Mouse (Mus musculus): ENCODE measurements around the gene Cst6. TPM values are rescaled to one million over a fixed set of nuclear protein-coding genes. Genes with fewer than 3 reads are reported as not detected.

Cst6 gene
- total and polyA plus RNA-seq, 3 experiments: 0.26 TPM; not detected in 2

DNA sequence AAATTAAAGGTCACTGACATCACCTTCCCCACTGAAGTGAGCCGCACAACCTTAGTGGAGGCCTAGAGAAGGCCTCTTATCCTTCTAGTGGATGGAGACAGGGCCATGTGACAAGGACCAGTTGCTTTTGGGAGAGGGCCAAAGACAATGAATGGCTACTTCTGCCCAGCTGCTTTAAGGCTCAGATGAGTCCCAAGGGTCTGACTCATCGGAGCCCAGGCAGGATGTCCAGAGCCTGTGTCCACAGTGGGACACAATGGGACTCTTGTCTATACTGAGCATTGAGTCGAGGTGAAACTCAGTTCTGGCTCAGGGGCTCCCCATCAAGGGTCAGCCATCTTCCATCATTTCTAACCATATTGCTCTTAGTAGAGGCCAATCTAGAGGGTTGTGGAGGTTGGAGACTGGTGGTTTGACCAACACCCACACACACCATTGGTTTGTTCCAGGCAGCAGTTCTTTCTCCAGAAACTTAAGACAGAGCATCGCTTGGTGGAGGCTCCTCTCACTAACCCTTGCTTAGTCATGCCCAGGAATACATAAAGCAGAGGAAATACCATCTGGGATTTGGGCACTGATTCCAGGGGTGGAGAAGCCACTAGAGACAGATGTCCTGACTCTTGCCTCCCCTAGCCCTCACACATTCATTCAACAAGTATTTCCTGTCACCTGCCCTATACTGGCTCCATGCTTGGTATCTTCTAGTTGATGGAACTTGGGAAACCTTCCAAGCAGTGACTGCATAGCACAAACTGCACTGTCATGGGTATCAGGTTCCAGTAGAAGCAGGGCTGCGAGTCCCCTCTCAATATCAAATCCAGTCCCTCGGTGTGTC lies 3.9 kb downstream of the Cst6 start:
- DNase-seq (ENCODE audit: low read depth, low spot score): no peak
- Histone ChIP-seq H3K4me1 (ENCODE audit: control insufficient read depth in 1 of 2, insufficient read depth in 2 of 2, low read length in 2 of 2) (no peaks in the 10 kb centered on the region), H3K27me3 (ENCODE audit: control insufficient read depth in 1 of 2, insufficient read depth in 2 of 2, low read length in 2 of 2) (peaks cover 5 to 8% of the 10 kb centered on the region in 2 experiments), H3K9ac (ENCODE audit: control insufficient read depth, low read depth, low read length, poor library complexity, severe bottlenecking) (no peak overlapping the region), H3K36me3 (ENCODE audit: control insufficient read depth in 1 of 2, insufficient read depth in 2 of 2, low read length in 2 of 2) (no peaks in the 10 kb centered on the region), H3K27ac (ENCODE audit: control insufficient read depth, low read depth, low read length) (no peak overlapping the region), H3K9me3 (replicated peaks; ENCODE audit: insufficient read depth, low read length) (no peaks in the 10 kb centered on the region), H3K79me2 (ENCODE audit: control insufficient read depth, insufficient read depth, low read length, poor library complexity) (no peaks in the 10 kb centered on the region), H3K4me3 (ENCODE audit: control insufficient read depth in 1 of 2, insufficient read depth in 1 of 2, low read depth in 2 of 2, low read length in 2 of 2) (no peak overlapping the region)
- TF ChIP-seq JUND (IDR thresholded peaks at IDR 0.05; ENCODE audit: low read depth, low read length): no peak
- no peak for TF ChIP-seq MYC (IDR thresholded peaks at IDR 0.05; ENCODE audit: low read depth, low read length)
- no peak for TF ChIP-seq SIN3A (IDR thresholded peaks at IDR 0.05; ENCODE audit: low read length)
- no peak for TF ChIP-seq RCOR1 (IDR thresholded peaks at IDR 0.05; ENCODE audit: low read depth, low read length)
- no peak for TF ChIP-seq RAD21 (IDR thresholded peaks at IDR 0.05; ENCODE audit: low read depth, low read length)
- TF ChIP-seq CTCF (IDR thresholded peaks at IDR 0.05 in 2 of 3, conservative IDR thresholded peaks at IDR 0.05 in 1 of 3; ENCODE audit: control insufficient read depth in 1 of 3, insufficient read depth in 1 of 3, low read depth in 2 of 3, low read length in 3 of 3, poor library complexity in 1 of 3, severe bottlenecking in 1 of 3): no peak
- TF ChIP-seq POLR2AphosphoS2 (IDR thresholded peaks at IDR 0.05; ENCODE audit: low read length): no peak
- TF ChIP-seq ZMIZ1 (IDR thresholded peaks at IDR 0.05; ENCODE audit: low read depth, low read length): no peak
- no peak for TF ChIP-seq HCFC1 (IDR thresholded peaks at IDR 0.05; ENCODE audit: low read depth, low read length)
- no peak for TF ChIP-seq GABPA (IDR thresholded peaks at IDR 0.05; ENCODE audit: low read depth, low read length)
- no peak for TF ChIP-seq NELFE (IDR thresholded peaks at IDR 0.05; ENCODE audit: low read depth, low read length)
- no peak for TF ChIP-seq USF1 (IDR thresholded peaks at IDR 0.05; ENCODE audit: low read depth, low read length)
- TF ChIP-seq ZKSCAN1 (IDR thresholded peaks at IDR 0.05; ENCODE audit: low read depth, low read length): no peak
- no peak for TF ChIP-seq MAX (IDR thresholded peaks at IDR 0.05; ENCODE audit: low read length)
- no peak for TF ChIP-seq KAT2A (conservative IDR thresholded peaks at IDR 0.05; ENCODE audit: low read depth, low read length)

DNA sequence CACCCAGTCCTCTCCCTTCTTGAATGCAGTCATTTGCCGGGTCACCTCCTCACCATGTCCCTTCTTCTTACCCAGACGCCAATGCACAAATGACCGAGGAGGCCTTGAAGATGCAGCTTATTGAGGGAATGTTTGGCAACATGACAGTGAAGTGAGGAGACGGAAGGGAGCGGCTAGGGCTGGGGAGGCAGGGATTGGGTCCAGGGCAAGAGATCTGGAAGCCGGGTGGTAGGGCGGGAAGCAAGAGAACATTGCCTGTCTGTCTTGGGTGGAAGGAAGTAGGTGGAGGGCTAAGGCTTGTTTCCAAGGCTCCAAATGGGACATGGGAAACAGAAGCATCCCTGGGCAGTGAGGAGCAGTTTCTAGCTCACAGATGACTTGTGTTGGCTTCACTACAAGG lies 8.0 kb downstream of the Cst6 start:
- H3K9me3 ChIP-seq (replicated peaks; ENCODE audit: insufficient read depth, low read length): no peaks in the 10 kb centered on the region
- no peaks in the 10 kb centered on the region for H3K4me1 ChIP-seq (ENCODE audit: control insufficient read depth in 1 of 2, insufficient read depth in 2 of 2, low read length in 2 of 2)
- H3K79me2 ChIP-seq (ENCODE audit: control insufficient read depth, insufficient read depth, low read length, poor library complexity): no peaks in the 10 kb centered on the region
- H3K36me3 ChIP-seq (ENCODE audit: control insufficient read depth in 1 of 2, insufficient read depth in 2 of 2, low read length in 2 of 2): no peaks in the 10 kb centered on the region
- H3K9ac ChIP-seq (ENCODE audit: control insufficient read depth, low read depth, low read length, poor library complexity, severe bottlenecking): no peak overlapping the region
- H3K4me3 ChIP-seq (ENCODE audit: control insufficient read depth in 1 of 2, insufficient read depth in 1 of 2, low read depth in 2 of 2, low read length in 2 of 2): no peak overlapping the region
- DNase-seq (ENCODE audit: low read depth, low spot score): no peak
- no peak for TF ChIP-seq HCFC1 (IDR thresholded peaks at IDR 0.05; ENCODE audit: low read depth, low read length)
- TF ChIP-seq MEF2A (IDR thresholded peaks at IDR 0.05; ENCODE audit: extremely low read depth, insufficient replicate concordance, low read depth, low read length, poor library complexity, severe bottlenecking): no peak
- TF ChIP-seq TBP (IDR thresholded peaks at IDR 0.05; ENCODE audit: low read depth, low read length): no peak
- no peak for TF ChIP-seq EP300 (IDR thresholded peaks at IDR 0.05; ENCODE audit: low read depth in 1 of 2, low read length in 2 of 2)
- no peak for TF ChIP-seq ETS1 (IDR thresholded peaks at IDR 0.05; ENCODE audit: low read depth, low read length)
- no peak for TF ChIP-seq BHLHE40 (IDR thresholded peaks at IDR 0.05; ENCODE audit: borderline replicate concordance, low read depth, low read length)
- TF ChIP-seq USF2 (IDR thresholded peaks at IDR 0.05; ENCODE audit: borderline replicate concordance in 1 of 2, insufficient read depth in 1 of 2, low read depth in 1 of 2, low read length in 2 of 2): no peak
- no peak for TF ChIP-seq NELFE (IDR thresholded peaks at IDR 0.05; ENCODE audit: low read depth, low read length)
- TF ChIP-seq MXI1 (IDR thresholded peaks at IDR 0.05; ENCODE audit: low read depth, low read length): no peak
- no peak for TF ChIP-seq MAFK (IDR thresholded peaks at IDR 0.05; ENCODE audit: borderline replicate concordance, low read depth, low read length)
- H3K27ac ChIP-seq (ENCODE audit: control insufficient read depth, low read depth, low read length): no peak overlapping the region
- H3K27me3 ChIP-seq (ENCODE audit: control insufficient read depth in 1 of 2, insufficient read depth in 2 of 2, low read length in 2 of 2): peaks cover 2 to 8% of the 10 kb centered on the region in 2 experiments; a peak in 3 of 4 replicates

All from MEL (cell line).